Mouse (Mus musculus) forebrain, embryonic 11.5 days (tissue): ENCODE results near the gene Tnip3. TPM values are rescaled to one million over a fixed set of nuclear protein-coding genes. Genes with fewer than 3 reads are reported as not detected.

ENCODE experiments used
- ATAC-seq: fragments of 200-750 bp; cut with Nextera tagmentation; replicated peaks from 2 replicates; pipeline ENCODE4 v1.8.0; 2017; ENCODE audit warnings: moderate TSS enrichment; ENCODE audit not compliant: low FRiP score
- DNase-seq: peaks from one replicate; pipeline ENCODE4 v3.0.0-alpha.2; 2017; ENCODE audit warnings: low spot score
- H3K27ac ChIP-seq: fragments of 300-500 bp; sonication (generic); 2 replicates; pipeline ENCODE4 v1.5.1; 2014; ENCODE audit warnings: low read depth, low read length
- H3K27me3 ChIP-seq: fragments of 300-500 bp; sonication (generic); 2 replicates; pipeline ENCODE4 v1.6.1; 2014; ENCODE audit warnings: mild to moderate bottlenecking, low read length, mixed read lengths; ENCODE audit not compliant: control insufficient read depth, insufficient read depth
- H3K36me3 ChIP-seq: fragments of 300-500 bp; sonication (generic); 2 replicates; pipeline ENCODE4 v1.6.1; 2014; ENCODE audit warnings: mild to moderate bottlenecking, low read length, moderate library complexity, mixed read lengths; ENCODE audit not compliant: control insufficient read depth, insufficient read depth
- H3K4me1 ChIP-seq: fragments of 300-500 bp; sonication (generic); replicated peaks from 2 replicates; pipeline ENCODE4 v1.6.1; 2014; ENCODE audit warnings: low read length, mixed read lengths; ENCODE audit not compliant: control insufficient read depth, insufficient read depth
- H3K4me2 ChIP-seq: fragments of 300-500 bp; sonication (generic); 2 replicates; pipeline ENCODE4 v1.6.1; 2014; ENCODE audit warnings: low read depth, mild to moderate bottlenecking, low read length, moderate library complexity, mixed read lengths; ENCODE audit not compliant: severe bottlenecking
- H3K4me3 ChIP-seq: fragments of 300-500 bp; sonication (generic); 2 replicates; pipeline ENCODE4 v1.5.1; 2014; ENCODE audit warnings: low read depth, low read length
- H3K9ac ChIP-seq: fragments of 300-500 bp; sonication (generic); 2 replicates; pipeline ENCODE4 v1.6.1; 2014; ENCODE audit warnings: low read length
- H3K9me3 ChIP-seq: fragments of 300-500 bp; sonication (generic); 2 replicates; pipeline ENCODE4 v1.6.1; 2016; ENCODE audit warnings: low read length, mixed read lengths; ENCODE audit not compliant: control insufficient read depth
- WGBS: fragments of 180-500 bp; shearing (Covaris S2); extraction: QIAGEN DNeasy Blood & Tissue Kit; methylation state at CpG from one replicate; pipeline ENCODE4 v1.1.7; 2014; 5-methylcytosine and 5-hydroxymethylcytosine counted together
- polyA plus RNA-seq: library from polyadenylated mRNA; unstranded; fragments of >200 nt; fragmentation: Nextera tagmentation; extraction: Ambion mirVana; gene quantifications from 2 replicates; pipeline ENCODE4 v1.2.1, GENCODE M21; 2014

Gene Tnip3
- polyA plus RNA-seq, 1 experiment from 2014 or later: not detected

- no peak overlapping the region for H3K4me3 ChIP-seq
- no peak overlapping the region for H3K27ac ChIP-seq
- H3K27me3 ChIP-seq: no peaks in the 10 kb centered on the region
- H3K4me2 ChIP-seq: no peak overlapping the region
- no peaks in the 10 kb centered on the region for H3K4me1 ChIP-seq
- no peak overlapping the region for H3K9ac ChIP-seq
- H3K9me3 ChIP-seq: no peaks in the 10 kb centered on the region
- DNase-seq: no peak
- ATAC-seq: no peak
- no peaks in the 10 kb centered on the region for H3K36me3 ChIP-seq
- WGBS: 78% methylated on average over 3 of the region's 3 CpGs
These were observed 69.1 kb downstream of the Tnip3 start for GRCm38 (mm10) chr6:65594171-65594570.

- 88% methylated on average over 1 of the region's 1 CpGs for WGBS
- H3K9ac ChIP-seq: no peak overlapping the region
- ATAC-seq: no peak
- H3K4me3 ChIP-seq: no peak overlapping the region
- H3K9me3 ChIP-seq: no peaks in the 10 kb centered on the region
- H3K36me3 ChIP-seq: no peaks in the 10 kb centered on the region
- no peak overlapping the region for H3K4me2 ChIP-seq
- no peaks in the 10 kb centered on the region; the same call in 1 of the 2 replicates for H3K4me1 ChIP-seq
- H3K27me3 ChIP-seq: no peaks in the 10 kb centered on the region
- no peak for DNase-seq
- H3K27ac ChIP-seq: no peak overlapping the region
These were observed 70.3 kb downstream of the Tnip3 start for GRCm38 (mm10) chr6:65595371-65595770.

- Histone ChIP-seq H3K4me2 (no peak overlapping the region), H3K9me3 (no peaks in the 10 kb centered on the region), H3K4me3 (no peak overlapping the region), H3K36me3 (no peaks in the 10 kb centered on the region), H3K27me3 (no peaks in the 10 kb centered on the region), H3K9ac (no peak overlapping the region), H3K27ac (no peak overlapping the region), H3K4me1 (no peaks in the 10 kb centered on the region; the same call in 1 of the 2 replicates)
- ATAC-seq (no peak), DNase-seq (no peak)
- 26% methylated on average over 12 of the region's 12 CpGs for WGBS
These were observed 72.1 kb downstream of the Tnip3 start for GRCm38 (mm10) chr6:65597056-65597818.

GRCm38 (mm10) chr6:65598522-65598921 lies 73.4 kb downstream of the Tnip3 start:
- Histone ChIP-seq H3K4me2 (no peak overlapping the region), H3K4me1 (no peaks in the 10 kb centered on the region; the same call in 1 of the 2 replicates), H3K27ac (no peak overlapping the region), H3K36me3 (no peaks in the 10 kb centered on the region), H3K9me3 (no peaks in the 10 kb centered on the region), H3K27me3 (no peaks in the 10 kb centered on the region), H3K9ac (no peak overlapping the region), H3K4me3 (no peak overlapping the region)
- ATAC-seq (no peak), DNase-seq (no peak)
- 79% methylated on average over 3 of the region's 3 CpGs for WGBS

GRCm38 (mm10) chr6:65599865-65600739 lies 75.0 kb downstream of the Tnip3 start:
- peak; percentile 55 for DNase-seq
- no peak overlapping the region for H3K4me2 ChIP-seq
- no peak overlapping the region for H3K4me3 ChIP-seq
- H3K36me3 ChIP-seq: no peaks in the 10 kb centered on the region
- H3K9ac ChIP-seq: no peak overlapping the region
- 0 out of 2 replicates have a peak overlapping the region, but pooled peaks have one; percentile 31 for H3K27ac ChIP-seq
- H3K4me1 ChIP-seq: no peaks in the 10 kb centered on the region; the same call in 1 of the 2 replicates
- no peaks in the 10 kb centered on the region for H3K27me3 ChIP-seq
- no peaks in the 10 kb centered on the region for H3K9me3 ChIP-seq
- WGBS: 25% methylated on average over 7 of the region's 7 CpGs
- peak; percentile 54 for ATAC-seq

GRCm38 (mm10) chr6:65600887-65601286 lies 75.8 kb downstream of the Tnip3 start:
- ATAC-seq: no peak
- no peaks in the 10 kb centered on the region for H3K9me3 ChIP-seq
- 68% methylated on average over 1 of the region's 1 CpGs for WGBS

GRCm38 (mm10) chr6:65605778-65606177 lies 80.7 kb downstream of the Tnip3 start:
- H3K4me1 ChIP-seq: no peaks in the 10 kb centered on the region
- H3K9ac ChIP-seq: no peak overlapping the region
- no peak overlapping the region for H3K4me2 ChIP-seq
- no peaks in the 10 kb centered on the region for H3K9me3 ChIP-seq
- no peak overlapping the region for H3K4me3 ChIP-seq
- no peak for DNase-seq
- WGBS: 85% methylated on average over 4 of the region's 4 CpGs
- H3K27ac ChIP-seq: no peak overlapping the region
- H3K27me3 ChIP-seq: no peaks in the 10 kb centered on the region
- H3K36me3 ChIP-seq: no peaks in the 10 kb centered on the region
- no peak for ATAC-seq

More at GRCm38 (mm10) chr6:65600887-65601286, 75.8 kb downstream of the Tnip3 start:
- Histone ChIP-seq H3K27ac (no peak overlapping the region), H3K36me3 (no peaks in the 10 kb centered on the region), H3K9ac (no peak overlapping the region), H3K4me1 (no peaks in the 10 kb centered on the region; the same call in 1 of the 2 replicates), H3K4me3 (no peak overlapping the region), H3K27me3 (no peaks in the 10 kb centered on the region), H3K4me2 (no peak overlapping the region)
- no peak for DNase-seq

- Histone ChIP-seq H3K27ac (no peak overlapping the region), H3K4me3 (no peak overlapping the region), H3K9ac (no peak overlapping the region), H3K36me3 (no peaks in the 10 kb centered on the region), H3K4me2 (no peak overlapping the region), H3K9me3 (no peaks in the 10 kb centered on the region), H3K4me1 (no peaks in the 10 kb centered on the region), H3K27me3 (no peaks in the 10 kb centered on the region)
- DNase-seq (no peak), ATAC-seq (no peak)
These were observed 81.8 kb downstream of the Tnip3 start for GRCm38 (mm10) chr6:65606946-65607345.
